Mouse (Mus musculus) frontal cortex, postnatal 10 days (tissue): ENCODE data around the gene Lhfp.

Source experiments
- DNase-seq, 2 experiments: peaks; one replicate each; pipeline ENCODE4 v3.0.0; 2022; ENCODE audit warnings: low spot score in 2 of 2, mixed read lengths in 1 of 2

Gene Lhfp

GRCm38 (mm10) chr3:53040593-53041410 is 526 bp upstream of the Lhfp start:
- DNase-seq, result no peak

GRCm38 (mm10) chr3:53042240-53042567 is 876 bp downstream of the Lhfp start:
- DNase-seq, result no peak

GRCm38 (mm10) chr3:53043206-53043780 is 2.0 kb downstream of the Lhfp start:
- no peak for DNase-seq

GRCm38 (mm10) chr3:53044238-53044637 is 2.9 kb downstream of the Lhfp start:
- DNase-seq, result no peak

GRCm38 (mm10) chr3:53044682-53045299 is 3.5 kb downstream of the Lhfp start:
- no peak for DNase-seq

- no peak for DNase-seq
Observed at GRCm38 (mm10) chr3:53045697-53046096, 4.4 kb downstream of the Lhfp start.

GRCm38 (mm10) chr3:53046371-53046770 is 5.0 kb downstream of the Lhfp start:
- no peak for DNase-seq

GRCm38 (mm10) chr3:53052385-53052784 is 11.1 kb downstream of the Lhfp start:
- no peak for DNase-seq

- DNase-seq, result no peak
Observed at GRCm38 (mm10) chr3:53056430-53056829, 15.1 kb downstream of the Lhfp start.

GRCm38 (mm10) chr3:53059959-53060358 is 18.6 kb downstream of the Lhfp start:
- DNase-seq, result no peak

- no peak for DNase-seq
Observed at GRCm38 (mm10) chr3:53063423-53064147, 22.3 kb downstream of the Lhfp start.

GRCm38 (mm10) chr3:53065267-53066094 is 24.2 kb downstream of the Lhfp start:
- no peak for DNase-seq

GRCm38 (mm10) chr3:53066095-53066372 is 24.7 kb downstream of the Lhfp start:
- DNase-seq, result no peak

- DNase-seq, result no peak
Observed at GRCm38 (mm10) chr3:53068399-53068798, 27.1 kb downstream of the Lhfp start.

GRCm38 (mm10) chr3:53074264-53074663 is 32.9 kb downstream of the Lhfp start:
- no peak for DNase-seq

- DNase-seq, result no peak
Observed at GRCm38 (mm10) chr3:53074761-53075160, 33.4 kb downstream of the Lhfp start.

- no peak for DNase-seq
Observed at GRCm38 (mm10) chr3:53080286-53080685, 39.0 kb downstream of the Lhfp start.

GRCm38 (mm10) chr3:53080710-53081109 is 39.4 kb downstream of the Lhfp start:
- DNase-seq, result no peak

- no peak for DNase-seq
Observed at GRCm38 (mm10) chr3:53083717-53084116, 42.4 kb downstream of the Lhfp start.

GRCm38 (mm10) chr3:53084806-53085205 is 43.5 kb downstream of the Lhfp start:
- no peak for DNase-seq

- DNase-seq, result no peak
Observed at GRCm38 (mm10) chr3:53086481-53087155, 45.3 kb downstream of the Lhfp start.
